Mouse (Mus musculus) right cerebral cortex, postnatal 36 days (tissue): ENCODE measurements at regions not wholly inside any gene's neighbourhood (a gene's known extent, or its start where the extent isn't known, plus 50 kb on each side); places are given as distances from the start of the nearest gene placed in this dataset.

Experiments used
- DNase-seq, 2 experiments: peaks; one replicate each; pipeline ENCODE4 v3.0.0; 2022; ENCODE audit warnings: low spot score in 2 of 2, mixed read lengths in 1 of 2

DNA sequence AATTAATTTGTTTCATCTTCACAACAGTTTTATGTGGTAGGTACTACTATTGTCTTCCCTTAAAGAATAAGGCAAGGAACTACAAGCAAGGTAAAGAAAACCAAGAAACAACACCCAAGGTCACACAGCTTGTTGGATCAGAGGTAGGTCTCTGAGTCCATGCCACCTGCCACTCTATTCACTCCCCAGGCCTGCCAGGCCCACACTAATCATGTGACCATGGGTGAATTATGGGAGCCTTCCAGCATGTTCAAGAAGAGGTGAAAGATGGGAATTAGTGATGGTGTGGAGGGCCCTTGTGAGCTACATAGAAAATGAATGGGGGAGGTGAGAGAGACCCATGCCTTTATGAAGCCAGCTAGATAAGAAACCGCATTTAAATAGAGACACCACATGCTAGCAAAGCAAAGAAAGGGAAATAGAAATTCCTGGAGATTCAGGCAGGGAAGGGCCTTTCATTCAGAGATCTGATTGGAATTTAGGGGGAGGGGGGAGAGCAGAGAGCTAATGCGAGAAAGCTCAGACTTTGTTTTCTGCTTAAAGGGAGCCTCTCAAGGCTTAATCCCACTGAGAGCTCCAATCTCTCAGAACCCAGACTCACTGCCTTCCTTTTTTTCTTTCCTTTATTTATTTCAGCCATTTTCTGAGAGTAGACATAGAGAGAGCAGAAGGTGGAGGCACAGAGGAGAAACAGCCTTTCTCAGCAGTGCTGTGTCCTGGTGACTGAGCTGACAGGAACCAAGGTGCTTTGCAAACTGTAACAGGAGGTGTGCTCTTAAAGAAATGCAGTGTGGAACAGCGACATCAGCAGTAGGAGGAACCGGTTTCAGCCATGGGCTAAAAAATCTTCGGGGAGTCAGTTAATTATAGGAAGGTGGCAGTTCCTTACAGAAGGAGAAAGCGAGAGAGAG is 160.0 kb downstream of the Spata19 start:
- no peak for DNase-seq

DNA sequence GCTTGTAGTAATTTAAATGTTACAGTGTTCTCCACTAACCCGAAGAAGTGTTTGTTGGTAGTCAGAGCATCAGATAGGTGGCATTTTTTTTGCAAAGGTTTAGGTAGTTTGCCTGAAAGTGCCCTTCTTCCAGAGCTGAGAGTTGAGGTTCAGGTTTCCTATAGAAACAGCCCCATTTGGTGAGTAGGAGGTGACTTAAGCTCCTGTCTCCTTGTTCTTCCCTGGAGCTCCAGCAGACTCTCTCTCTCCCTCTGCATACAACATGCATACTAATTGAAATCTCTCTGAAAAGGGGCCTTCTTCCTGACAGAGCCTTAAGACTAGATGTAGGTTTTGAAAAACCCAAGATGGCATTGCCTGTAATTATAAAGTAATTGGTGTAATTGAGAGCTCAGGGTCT is 161.3 kb downstream of the Spata19 start:
- DNase-seq, result no peak

DNA sequence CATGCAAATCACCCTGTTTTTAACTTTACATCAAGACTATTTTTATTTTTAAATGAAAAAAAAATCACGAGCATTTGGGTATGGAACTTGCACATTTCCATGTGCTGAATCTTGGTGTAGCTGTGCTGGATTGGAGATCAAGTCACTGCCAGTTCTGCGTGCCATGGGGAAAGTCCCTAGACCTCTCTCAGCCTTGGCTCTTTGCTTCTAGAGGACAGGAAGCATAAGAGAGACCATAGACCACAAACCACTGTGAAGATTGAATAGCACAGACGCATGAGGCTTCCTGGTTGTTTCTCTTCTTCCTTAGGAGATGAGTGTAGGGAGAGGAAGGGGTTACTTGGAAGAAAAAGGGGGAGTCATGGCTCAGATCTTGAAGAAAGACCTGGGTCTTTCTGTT is 161.7 kb downstream of the Spata19 start:
- no peak for DNase-seq

DNA sequence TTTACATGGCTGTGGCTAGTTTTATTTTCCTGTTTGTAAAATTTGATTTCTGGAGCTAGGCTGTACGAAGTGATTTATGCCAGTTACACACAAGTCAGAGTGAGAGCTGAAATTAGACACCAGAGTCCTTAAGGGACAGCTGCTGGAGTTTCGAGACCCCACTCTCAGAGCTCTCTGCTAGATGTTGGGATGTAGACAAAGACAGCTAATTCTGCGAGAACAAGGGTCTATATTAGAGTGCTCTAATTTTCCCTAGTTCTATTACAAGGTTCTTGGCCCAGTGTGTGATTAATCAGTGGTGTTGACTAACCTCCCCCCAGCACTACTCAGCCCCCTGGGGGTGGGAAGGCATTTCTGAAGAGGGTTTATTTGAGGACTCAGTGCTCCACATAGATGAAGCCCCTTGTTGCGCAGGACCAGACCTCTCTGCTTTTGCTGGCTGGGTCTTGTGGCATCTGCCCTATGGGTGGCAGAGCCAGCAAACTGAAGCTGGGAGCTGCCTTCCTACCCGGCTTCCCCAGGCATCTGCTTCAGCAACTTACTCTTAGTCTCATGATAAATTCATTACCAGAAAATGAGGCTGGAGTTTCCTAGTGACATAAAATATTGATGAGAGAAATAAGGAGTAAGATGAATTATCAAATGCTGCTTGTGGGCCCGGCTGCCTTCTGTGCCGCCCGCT is 171.9 kb downstream of the Spata19 start:
- DNase-seq, result no peak

DNA sequence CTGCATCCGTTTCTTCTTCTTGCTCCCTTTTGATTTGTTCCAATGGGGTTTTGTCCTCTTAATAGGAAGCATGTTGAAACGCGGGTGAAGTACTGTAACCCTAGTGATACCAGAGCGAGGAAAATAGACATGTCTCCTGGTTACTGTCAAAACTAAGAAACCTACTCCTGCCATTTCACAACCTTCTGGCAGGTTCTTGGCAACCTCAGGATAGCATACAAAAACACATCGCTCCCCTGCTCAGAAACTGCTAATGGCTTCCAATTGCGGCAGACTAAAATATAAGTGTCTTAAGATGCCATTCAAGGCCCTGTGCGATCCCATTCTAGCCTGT is 172.4 kb downstream of the Spata19 start:
- DNase-seq, result no peak

DNA sequence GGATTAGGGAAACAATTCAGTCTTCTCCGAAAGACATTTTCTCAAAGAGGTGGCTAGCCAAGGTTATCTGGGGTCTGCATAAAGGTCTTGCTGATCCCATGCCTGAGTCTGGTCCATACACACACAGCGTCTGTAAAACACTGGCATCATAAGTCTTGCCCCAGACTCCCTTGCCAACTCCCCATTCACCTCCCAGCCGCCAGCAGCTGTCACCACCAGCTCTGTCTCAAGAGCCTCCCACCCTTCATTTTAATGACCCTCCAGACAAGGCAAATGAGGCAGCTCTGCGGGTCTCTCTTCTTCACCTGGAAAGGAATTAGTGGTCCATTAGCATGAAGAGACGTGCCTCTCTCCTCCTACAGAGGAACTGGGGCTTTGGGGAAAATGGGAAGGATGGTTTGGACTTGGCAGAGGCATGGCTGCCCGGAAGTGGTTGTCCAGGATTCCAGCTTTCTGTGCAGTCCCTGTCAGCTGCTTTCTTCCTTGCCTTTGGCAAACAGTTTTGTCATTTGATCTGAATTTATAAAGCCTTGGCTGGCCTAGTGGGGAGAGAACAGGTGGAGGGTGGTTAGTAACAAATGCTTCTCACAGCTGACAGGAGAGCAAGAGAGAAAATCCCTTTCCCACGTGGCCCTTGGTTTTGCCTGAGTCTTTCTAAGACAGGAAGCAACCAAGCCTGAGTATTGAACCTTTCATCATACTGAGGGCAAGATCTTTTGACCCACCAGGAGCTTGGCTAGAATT is 173.3 kb upstream of the Opcml start:
- no peak for DNase-seq

DNA sequence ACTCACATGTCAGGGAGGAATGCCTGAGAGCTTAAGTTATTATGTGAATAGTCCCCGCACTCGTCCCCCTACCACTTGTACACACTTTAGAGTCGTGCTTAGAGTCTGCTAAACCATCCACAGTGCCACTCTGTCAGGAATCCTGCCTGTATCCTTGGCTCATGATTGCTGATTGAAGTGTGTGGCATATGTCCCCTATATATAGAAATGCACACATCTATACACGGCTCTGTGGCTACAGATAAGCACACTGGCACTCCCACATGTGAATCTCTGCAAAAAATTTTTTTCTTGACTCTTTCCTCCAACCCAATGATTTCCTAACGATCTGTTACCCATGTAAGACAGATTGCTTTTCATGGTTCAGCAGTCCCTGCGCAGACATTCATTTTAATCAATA is 155.7 kb upstream of the Opcml start:
- DNase-seq, result peak in 1 of 2 experiments; percentile 6

DNA sequence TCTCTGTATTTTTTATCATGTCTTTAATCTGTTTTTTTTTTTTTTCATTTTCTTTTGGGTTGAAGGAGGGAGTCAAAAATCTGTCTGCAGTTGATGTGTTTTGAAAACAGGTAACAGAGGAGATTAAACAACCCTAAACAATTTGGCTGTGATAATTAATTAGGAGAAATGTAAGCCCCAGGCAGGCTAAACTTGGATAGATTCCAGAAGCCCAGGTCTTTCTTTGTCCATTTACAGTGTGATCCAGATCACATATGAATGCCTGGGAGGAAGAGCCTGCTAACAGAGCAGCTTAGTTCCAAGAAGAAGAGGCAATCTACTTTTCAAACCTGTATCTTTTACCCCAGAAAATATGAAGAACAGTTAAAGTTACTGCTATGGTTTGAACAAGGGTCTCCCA is 150.0 kb upstream of the Opcml start:
- DNase-seq, result no peak

DNA sequence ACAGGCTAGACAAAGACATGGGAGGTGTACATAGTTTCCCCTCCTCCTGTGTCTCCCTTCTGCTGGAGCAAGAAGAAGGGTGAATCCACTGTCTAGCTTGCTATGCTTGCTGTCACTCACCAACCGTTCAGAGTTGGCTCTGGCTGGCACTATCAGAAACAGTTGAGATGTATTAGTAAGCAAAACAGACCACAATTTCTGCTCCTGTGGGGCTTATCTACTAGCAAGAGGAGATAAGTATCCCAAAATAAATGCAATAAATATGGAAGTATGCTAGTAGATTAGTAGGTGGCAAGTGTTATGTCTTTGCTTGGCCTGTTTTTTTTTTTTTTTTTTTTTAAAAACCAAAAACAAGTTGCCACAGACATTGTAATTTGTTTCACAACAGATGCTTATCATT is 147.3 kb upstream of the Opcml start:
- no peak for DNase-seq

DNA sequence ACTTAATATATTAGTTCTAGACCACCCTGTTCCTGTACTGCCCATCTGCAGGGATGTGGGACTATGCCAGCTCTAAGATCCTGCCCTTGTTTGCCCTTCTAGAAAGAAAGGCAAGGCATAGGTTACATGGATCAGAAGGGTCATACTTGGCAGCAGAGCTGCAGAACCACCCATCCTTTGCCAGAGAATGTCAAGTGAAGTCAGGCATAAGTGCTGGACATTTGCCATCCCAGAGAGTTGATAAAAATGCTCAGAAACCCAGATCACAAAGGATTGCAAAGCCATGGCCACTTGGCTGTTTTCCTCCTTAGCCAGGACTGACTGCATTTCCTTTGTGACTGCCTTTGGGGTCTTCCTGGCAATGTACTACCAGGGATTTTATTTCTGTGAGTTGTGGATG is 146.7 kb upstream of the Opcml start:
- DNase-seq, result no peak

DNA sequence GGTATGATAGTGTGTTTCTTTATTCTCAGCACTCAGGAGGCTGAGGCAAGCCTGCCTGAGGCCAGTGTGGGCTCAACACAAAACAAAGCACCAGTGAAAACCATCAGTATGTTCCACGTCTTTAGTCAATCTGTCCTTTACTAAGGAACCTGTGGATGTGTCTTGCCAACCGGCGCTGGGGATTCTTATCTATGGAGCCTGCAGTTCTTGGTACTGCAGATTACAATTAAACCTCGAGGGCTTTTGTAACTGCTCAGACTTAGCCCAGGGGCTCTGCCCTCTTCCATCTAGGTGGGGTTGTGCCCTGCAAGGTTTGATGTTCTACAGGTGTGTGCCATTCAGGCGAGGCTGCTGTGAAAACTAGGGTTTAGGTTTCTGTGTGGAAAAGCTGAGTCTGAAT is 145.1 kb upstream of the Opcml start:
- no peak for DNase-seq

DNA sequence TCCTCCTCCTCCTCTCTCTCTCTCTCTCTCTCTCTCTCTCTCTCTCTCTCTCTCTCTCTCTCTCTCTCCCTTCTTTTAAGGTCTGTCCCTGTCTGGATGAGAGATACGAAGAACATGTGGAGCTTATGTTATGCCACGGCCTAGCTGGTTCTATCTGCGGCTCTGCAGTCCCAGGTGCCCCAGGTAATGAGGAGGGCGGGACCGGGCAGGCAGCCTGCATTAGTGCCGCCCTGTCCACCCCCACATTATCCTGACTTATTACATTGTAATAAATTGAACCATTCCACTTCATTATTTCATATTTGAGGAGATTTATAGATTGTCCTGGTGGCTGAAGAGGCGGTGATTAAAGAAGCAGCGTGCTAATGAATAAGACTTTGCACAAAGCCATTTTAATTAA is 144.5 kb upstream of the Opcml start:
- DNase-seq, result no peak

DNA sequence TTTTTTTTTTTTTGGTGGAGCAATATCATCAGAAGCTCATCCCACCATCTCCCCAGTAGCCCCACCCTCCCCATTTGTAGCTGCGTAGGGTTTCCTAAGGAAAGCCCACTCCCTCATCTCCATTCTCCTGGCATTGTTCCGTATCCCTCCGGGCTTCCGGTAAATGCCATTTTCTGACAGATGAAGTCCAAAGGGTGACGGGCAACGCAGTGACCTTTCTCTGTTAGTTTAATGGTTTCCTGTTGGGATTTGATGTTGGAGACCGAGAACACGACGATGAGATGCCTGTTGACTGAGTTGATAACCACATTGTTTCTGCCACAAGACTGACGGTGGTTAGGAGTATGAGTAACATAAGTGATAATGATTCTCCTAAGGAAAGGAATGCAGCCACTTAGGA is 143.6 kb upstream of the Opcml start:
- DNase-seq, result no peak

DNA sequence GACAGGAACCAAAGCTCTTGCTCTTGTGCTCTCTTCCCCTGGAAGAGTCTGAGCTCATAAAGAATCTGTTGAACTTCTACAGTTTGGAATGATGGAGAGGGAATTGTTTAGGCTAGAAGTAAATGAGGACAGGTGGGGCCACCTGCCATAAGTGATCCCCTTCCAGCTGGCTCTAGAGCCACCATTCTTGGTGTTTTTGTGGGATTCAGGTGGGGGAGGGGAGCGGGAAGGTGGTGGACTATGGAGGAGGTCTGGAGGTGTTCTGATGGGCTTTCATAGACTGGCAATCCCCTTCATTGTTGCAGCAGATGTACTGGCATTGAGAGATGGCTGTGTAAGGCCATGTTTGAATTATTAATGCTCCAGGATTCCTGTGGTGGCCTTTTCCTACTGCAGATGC is 132.6 kb upstream of the Opcml start:
- DNase-seq, result no peak

DNA sequence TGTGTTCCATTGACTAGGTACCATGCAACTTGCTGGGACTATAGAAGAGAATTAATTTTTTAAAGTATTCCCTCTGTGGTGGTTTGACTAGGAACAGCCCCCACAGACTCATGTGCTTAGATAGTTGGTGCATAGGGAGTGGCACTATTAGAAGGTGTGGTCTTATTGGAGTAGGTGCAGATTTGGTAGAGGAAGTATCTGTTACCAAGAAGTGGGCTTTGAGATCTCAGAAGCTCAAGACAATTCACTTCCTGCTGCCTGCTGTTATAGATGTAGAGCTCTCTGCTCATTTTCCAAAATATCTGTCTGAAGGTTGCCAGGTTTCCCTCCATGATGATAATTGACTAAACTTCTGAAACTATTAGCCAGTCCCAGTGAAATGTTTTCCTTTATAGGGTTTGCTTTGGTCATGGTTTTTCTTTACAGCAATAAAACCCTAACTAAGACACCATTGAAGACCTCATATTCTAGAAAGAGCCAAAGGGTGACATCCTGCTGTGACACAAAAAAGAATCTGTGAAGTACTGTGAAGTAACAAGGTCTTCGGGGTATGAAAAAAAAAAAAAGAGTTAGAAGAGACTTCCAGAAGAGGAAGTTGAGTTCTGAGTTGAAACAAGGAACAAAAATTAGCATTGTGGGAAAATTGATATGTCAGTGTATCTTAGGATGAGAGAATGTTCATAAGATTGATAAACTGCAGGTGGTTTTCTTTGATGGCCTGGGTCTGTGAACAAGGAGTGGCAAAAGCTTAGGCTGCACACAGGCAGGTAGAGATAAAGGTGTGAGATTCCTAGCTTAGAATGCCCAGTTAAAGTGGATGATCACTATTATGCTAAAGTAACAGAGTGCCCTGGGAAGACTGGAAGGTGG is 128.9 kb upstream of the Opcml start:
- DNase-seq, result no peak

DNA sequence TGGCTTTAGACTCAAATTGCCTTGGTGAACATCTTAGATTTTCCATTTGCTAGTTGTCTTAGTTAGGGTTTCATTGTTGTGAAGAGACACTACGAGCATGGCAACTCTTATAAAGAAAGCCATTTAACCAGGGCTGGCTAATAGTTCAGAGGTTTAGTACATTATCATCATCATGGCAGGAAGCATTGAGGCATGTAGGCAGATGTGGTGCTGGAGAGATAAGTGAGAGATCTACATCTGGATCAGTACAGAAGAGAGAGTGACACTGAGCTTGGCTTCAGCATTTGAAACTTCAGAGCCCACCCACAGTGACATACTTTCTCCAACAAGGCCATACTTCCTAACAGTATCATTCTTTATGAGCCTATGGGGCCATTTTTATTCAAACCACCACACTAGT is 127.3 kb upstream of the Opcml start:
- no peak for DNase-seq

DNA sequence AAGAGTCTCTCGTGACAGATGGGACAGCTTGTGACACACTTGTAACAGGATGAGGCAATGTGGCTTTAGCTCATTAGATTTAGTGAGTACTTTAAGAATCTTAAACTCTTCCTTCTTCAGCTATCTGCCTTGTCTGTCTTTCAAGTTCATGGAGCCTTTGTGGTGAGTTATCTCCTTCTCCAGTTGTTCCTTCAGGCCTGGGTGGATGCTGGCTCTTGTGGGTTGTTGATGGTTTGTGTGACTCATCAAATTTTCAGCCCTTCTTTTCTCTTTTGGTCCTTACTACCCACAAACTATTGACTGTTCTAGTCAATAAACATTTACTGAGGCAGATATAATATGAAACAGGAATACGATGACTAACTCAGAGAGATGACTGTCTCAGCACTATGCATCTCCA is 124.9 kb upstream of the Opcml start:
- no peak for DNase-seq

DNA sequence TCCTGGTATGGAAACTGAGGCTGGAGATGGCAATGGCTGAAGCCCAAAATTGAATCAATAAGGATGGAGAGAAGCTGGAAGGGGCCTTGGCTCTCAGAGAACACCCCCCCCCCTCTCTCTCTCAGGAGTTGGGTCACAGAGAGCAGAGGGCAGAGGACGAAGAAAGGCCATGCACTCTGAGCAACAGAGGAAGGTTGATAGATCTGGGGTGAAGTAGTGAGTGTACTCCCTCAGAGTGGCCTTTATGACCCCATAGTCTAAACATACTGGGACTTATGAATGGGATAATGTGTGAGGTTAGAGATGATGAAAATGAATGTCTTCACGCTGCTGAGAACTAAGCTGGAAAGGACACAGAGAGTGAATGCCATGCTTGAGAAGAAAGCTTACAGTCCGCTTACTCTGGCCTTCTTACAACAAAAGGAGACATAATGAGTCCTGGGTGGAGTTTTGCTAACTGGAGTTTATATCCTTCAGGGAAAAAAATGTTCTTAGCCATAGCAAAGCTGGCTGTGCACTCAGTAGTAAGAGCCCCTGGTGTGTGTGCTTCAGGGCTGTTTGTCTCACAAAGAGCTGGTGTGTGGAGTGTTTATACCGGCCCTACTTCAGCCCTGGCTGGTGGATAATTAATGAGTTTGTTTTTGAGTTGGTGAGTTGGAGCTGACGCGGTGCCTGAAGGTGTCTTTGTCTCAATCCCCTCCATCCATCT is 120.4 kb upstream of the Opcml start:
- DNase-seq, result no peak

DNA sequence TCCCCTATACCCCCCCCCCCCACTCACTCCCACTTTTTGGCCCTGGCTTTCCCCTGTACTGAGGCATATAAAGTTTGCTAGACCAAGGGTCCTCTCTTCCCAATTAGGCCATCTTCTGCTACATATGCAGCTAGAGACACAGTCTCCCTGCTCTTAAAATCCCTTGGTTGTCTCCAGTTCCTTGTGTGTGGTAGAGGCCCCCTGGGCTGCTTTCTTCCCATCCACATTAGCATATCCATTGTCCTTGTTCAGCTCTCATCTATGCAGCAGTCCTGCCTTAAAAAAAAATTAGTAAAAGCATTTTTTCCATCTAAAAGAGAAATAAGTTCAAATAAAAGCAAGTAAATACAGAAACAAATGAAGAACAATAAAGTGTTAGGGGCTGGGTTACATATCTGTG is 105.2 kb upstream of the Opcml start:
- DNase-seq, result no peak

DNA sequence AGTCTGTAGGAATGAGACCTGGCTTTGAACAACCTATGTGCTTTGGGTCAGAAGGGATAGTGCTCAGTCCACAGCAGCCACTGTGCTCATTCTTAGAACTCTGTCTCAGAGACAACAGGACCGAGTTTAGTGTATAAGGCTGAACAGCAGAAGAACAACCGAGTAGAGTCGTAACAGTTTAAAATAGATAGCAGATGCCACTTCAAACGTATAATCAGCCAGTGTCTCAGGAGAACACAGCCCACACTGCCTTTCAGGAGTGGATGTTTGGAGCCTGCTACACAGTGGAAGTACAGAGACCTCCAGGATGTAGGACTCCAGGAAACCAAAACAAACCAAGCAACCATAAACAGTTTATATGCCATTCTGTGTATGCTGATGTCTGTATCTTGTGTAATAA is 99.0 kb upstream of the Opcml start:
- DNase-seq, result peak in 1 of 2 experiments; percentile 14

DNA sequence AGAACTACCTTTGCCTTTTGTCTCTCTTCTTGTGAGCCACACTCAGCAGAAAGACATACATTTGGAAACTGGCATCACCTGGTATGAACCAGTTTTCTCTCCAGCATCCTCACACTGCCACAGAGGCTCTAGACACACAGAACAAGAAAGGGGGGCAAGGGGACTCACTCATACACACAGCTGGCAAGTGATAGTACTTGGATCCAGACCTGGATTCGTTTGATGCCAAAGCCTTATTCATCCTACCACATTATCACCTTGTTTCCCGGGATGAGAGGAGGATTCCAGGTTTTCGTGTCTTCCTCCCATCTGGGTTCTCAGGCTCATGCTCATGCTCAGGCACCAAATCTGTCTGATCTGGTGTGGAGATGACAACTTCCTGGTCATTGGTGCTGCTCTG is 97.8 kb upstream of the Opcml start:
- DNase-seq, result no peak
